Mouse (Mus musculus): ENCODE measurements around the gene Atcay. TPM values are rescaled to one million over a fixed set of nuclear protein-coding genes. Genes with fewer than 3 reads are reported as not detected.

Atcay gene
- polyA plus RNA-seq, 1 experiment from 2014 or later, result 8.7 TPM

GRCm38 (mm10) chr10:81202978-81203720 lies 27.5 kb downstream of the Atcay start:
- no peak overlapping the region for H3K4me3 ChIP-seq
- H3K27me3 ChIP-seq (ENCODE audit: low read depth, poor library complexity, severe bottlenecking), result peaks cover 18% of the 10 kb centered on the region; the same call in 1 of the 2 replicates
- 74% methylated on average over 8 of the region's 8 CpGs for WGBS
- DNase-seq (ENCODE audit: low spot score), result no peak
- no peaks in the 10 kb centered on the region for H3K9me3 ChIP-seq (replicated peaks)
- H3K27ac ChIP-seq (replicated peaks), result no peak overlapping the region
- H3K4me1 ChIP-seq, result peaks cover 4% of the 10 kb centered on the region; the same call in 1 of the 2 replicates
- H3K36me3 ChIP-seq, result peaks cover 5% of the 10 kb centered on the region; the same call in 1 of the 2 replicates

- H3K4me1 ChIP-seq, result peaks cover 4% of the 10 kb centered on the region; the same call in 1 of the 2 replicates
- H3K27ac ChIP-seq (replicated peaks), result 0 out of 2 replicates have a peak within 1 kb of the TSS, but pooled peaks have one; percentile 13
- H3K27me3 ChIP-seq (ENCODE audit: low read depth, poor library complexity, severe bottlenecking), result peaks cover 25% of the 10 kb centered on the region
- no peak for DNase-seq (ENCODE audit: low spot score)
- WGBS, result 65% methylated on average over 13 of the region's 13 CpGs
- no peak within 1 kb of the TSS for H3K4me3 ChIP-seq
- H3K9me3 ChIP-seq (replicated peaks), result no peaks in the 10 kb centered on the region
- H3K36me3 ChIP-seq, result peaks cover 3% of the 10 kb centered on the region; the same call in 1 of the 2 replicates
These were observed 28.6 kb downstream of the Atcay start, which contains the start of gene Nmrk2 for GRCm38 (mm10) chr10:81201807-81202758. Gene Nmrk2, minus strand, starts transcription at chr10:81202051.

DNA sequence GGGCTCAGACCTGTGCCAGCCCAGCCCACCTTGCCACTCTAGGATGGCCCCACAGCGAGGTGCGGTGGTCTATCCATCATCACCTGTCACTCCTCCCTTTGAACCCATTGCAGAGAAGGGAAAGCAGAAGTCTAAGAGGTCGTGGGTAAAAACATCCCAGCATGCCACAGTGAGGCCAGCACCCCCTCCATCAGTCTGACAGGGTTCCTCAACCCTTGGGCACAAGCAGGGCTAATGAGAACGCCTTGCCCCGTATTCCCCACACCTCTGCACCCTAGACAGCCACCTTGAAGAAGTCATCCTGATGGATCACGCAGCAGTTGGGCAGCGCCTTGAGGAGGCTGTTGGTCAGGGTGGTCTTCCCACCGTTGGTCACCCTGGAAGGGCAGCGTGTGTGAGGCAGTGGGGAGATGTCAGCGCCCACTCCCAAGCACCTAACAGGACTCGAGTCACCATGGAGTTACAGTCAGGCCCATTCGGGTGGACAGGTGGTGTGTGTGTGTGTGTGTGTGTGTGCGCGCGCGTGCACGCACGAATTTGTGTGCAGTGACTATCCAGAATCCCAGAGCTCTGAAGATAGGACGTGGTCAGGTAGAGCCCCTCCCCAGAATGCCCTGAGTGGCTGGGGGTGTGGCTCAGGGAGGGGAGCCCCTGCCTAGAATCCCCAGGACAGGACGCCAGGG lies 29.9 kb downstream of the Atcay start:
- H3K4me1 ChIP-seq, result peaks cover 4% of the 10 kb centered on the region; the same call in 1 of the 2 replicates
- no peaks in the 10 kb centered on the region for H3K36me3 ChIP-seq
- no peaks in the 10 kb centered on the region for H3K9me3 ChIP-seq (replicated peaks)
- 81% methylated on average over 20 of the region's 20 CpGs for WGBS
- no peak overlapping the region for H3K4me3 ChIP-seq
- no peak for DNase-seq (ENCODE audit: low spot score)
- peaks cover 38% of the 10 kb centered on the region for H3K27me3 ChIP-seq (ENCODE audit: low read depth, poor library complexity, severe bottlenecking)
- no peak overlapping the region for H3K27ac ChIP-seq (replicated peaks)

- peaks cover 44% of the 10 kb centered on the region for H3K27me3 ChIP-seq (ENCODE audit: low read depth, poor library complexity, severe bottlenecking)
These were observed 30.5 kb downstream of the Atcay start for GRCm38 (mm10) chr10:81200141-81200540.

GRCm38 (mm10) chr10:81198990-81199389 lies 31.6 kb downstream of the Atcay start:
- 81% methylated on average over 6 of the region's 6 CpGs for WGBS
- DNase-seq (ENCODE audit: low spot score), result no peak
- Histone ChIP-seq H3K9me3 (replicated peaks) (no peaks in the 10 kb centered on the region), H3K4me3 (no peak overlapping the region), H3K36me3 (no peaks in the 10 kb centered on the region), H3K4me1 (peaks cover 13% of the 10 kb centered on the region), H3K27ac (replicated peaks) (no peak overlapping the region), H3K27me3 (ENCODE audit: low read depth, poor library complexity, severe bottlenecking) (peaks cover 56% of the 10 kb centered on the region)

More at GRCm38 (mm10) chr10:81200141-81200540, 30.5 kb downstream of the Atcay start:
- Histone ChIP-seq H3K9me3 (replicated peaks) (no peaks in the 10 kb centered on the region), H3K4me3 (no peak overlapping the region), H3K4me1 (peaks cover 4% of the 10 kb centered on the region; the same call in 1 of the 2 replicates), H3K27ac (replicated peaks) (no peak overlapping the region), H3K36me3 (no peaks in the 10 kb centered on the region)
- no peak for DNase-seq (ENCODE audit: low spot score)
- WGBS, result 87% methylated on average over 13 of the region's 13 CpGs

- H3K4me3 ChIP-seq, result no peak overlapping the region
- H3K9me3 ChIP-seq (replicated peaks), result no peaks in the 10 kb centered on the region
- H3K4me1 ChIP-seq, result peaks cover 18% of the 10 kb centered on the region
- WGBS, result 4% methylated on average over 9 of the region's 9 CpGs
- no peaks in the 10 kb centered on the region for H3K36me3 ChIP-seq
- peaks cover 63% of the 10 kb centered on the region for H3K27me3 ChIP-seq (ENCODE audit: low read depth, poor library complexity, severe bottlenecking)
- peak; percentile 69 for DNase-seq (ENCODE audit: low spot score)
- no peak overlapping the region for H3K27ac ChIP-seq (replicated peaks)
These were observed 32.4 kb downstream of the Atcay start for GRCm38 (mm10) chr10:81198230-81198629.

GRCm38 (mm10) chr10:81197305-81197704 lies 33.3 kb downstream of the Atcay start:
- Histone ChIP-seq H3K4me1 (peaks cover 27% of the 10 kb centered on the region), H3K36me3 (no peaks in the 10 kb centered on the region), H3K27ac (replicated peaks) (no peak overlapping the region), H3K9me3 (replicated peaks) (no peaks in the 10 kb centered on the region), H3K4me3 (no peak overlapping the region), H3K27me3 (ENCODE audit: low read depth, poor library complexity, severe bottlenecking) (peaks cover 69% of the 10 kb centered on the region)
- 58% methylated on average over 6 of the region's 6 CpGs for WGBS
- no peak for DNase-seq (ENCODE audit: low spot score)

DNA sequence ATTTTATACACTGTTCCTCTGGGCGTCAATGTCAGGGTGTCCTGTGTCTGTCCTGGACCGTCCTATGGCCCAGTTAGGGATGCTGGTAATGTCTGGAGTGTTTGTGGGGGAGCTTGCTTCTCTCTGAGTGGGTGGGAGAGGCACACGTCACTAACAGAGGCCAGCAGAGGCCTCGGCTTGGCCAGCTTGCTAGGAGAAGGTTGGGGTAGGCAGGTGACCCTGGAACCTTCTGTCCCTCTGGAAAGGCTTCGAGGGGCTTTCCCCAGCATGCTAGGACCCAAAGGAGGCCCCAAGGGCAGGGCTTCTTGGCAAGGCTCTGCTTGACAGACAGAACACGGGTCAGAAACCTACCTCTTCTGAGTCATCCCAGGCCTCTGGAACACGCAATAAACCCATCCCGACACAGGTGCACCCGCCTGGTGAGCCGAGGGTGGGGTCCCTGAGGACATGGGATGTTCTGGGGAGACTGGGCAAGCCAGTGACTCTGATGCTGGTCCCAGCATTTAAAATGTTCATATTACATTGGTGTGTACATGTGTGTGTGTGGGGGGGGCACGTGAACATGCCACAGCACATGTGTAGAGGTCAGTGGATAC lies 34.1 kb downstream of the Atcay start:
- Histone ChIP-seq H3K27ac (replicated peaks) (no peak overlapping the region), H3K4me3 (no peak overlapping the region), H3K4me1 (peaks cover 31% of the 10 kb centered on the region), H3K9me3 (replicated peaks) (no peaks in the 10 kb centered on the region), H3K36me3 (peaks cover under 1% of the 10 kb centered on the region; the same call in 1 of the 2 replicates), H3K27me3 (ENCODE audit: low read depth, poor library complexity, severe bottlenecking) (peaks cover 69% of the 10 kb centered on the region)
- DNase-seq (ENCODE audit: low spot score), result no peak
- WGBS, result 68% methylated on average over 11 of the region's 11 CpGs

GRCm38 (mm10) chr10:81195300-81195699 lies 35.3 kb downstream of the Atcay start:
- DNase-seq (ENCODE audit: low spot score), result no peak
- Histone ChIP-seq H3K9me3 (replicated peaks) (no peaks in the 10 kb centered on the region), H3K4me3 (0 out of 2 replicates have a peak overlapping the region, but pooled peaks have one; percentile 4), H3K27me3 (ENCODE audit: low read depth, poor library complexity, severe bottlenecking) (peaks cover 67% of the 10 kb centered on the region), H3K4me1 (peaks cover 38% of the 10 kb centered on the region), H3K27ac (replicated peaks) (no peak overlapping the region), H3K36me3 (peaks cover 14% of the 10 kb centered on the region)
- 71% methylated on average over 4 of the region's 4 CpGs for WGBS

DNA sequence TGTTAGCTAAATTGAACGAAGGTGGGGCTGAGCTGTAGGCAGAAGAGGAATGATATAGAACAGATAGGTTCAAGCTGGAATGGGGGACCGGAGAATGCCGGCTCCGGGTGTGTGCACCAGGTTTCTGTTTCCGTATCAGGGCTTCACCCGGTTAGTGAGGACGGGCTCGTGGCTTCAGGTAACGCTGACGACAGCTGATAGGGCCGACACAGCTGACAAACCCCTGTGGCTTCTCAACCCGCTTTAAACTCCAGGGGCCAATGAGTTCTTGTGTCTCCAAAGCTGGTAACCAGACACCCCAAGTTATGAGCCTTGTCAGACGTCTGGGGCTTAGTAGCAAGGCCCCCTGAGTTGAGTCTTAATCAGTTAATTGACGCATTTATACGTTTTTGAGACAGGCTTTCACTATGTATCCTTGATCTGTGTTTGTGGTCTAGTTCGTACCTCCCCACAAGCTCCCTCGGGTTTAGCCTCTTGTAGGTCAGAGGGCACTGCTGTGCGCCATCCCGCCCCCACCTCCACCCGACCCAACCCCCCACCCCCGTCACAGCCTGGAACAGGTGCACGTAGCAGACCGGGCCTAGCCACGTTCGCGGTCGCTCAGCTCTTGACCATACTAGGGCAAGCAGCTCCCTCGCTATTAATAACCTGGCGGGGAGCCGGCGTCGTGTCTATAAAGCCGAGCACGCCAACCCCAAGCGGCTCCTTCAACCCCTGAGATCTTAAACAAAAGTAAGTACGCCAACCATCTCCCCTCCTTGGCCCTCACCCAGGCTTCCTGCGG lies 36.5 kb downstream of the Atcay start:
- WGBS, result 20% methylated on average over 37 of the region's 37 CpGs
- no peak overlapping the region for H3K27ac ChIP-seq (replicated peaks)
- H3K36me3 ChIP-seq, result peaks cover 22% of the 10 kb centered on the region
- H3K4me3 ChIP-seq, result peak overlapping the region; percentile 15; the same call in 1 of the 2 replicates
- peaks cover 39% of the 10 kb centered on the region for H3K4me1 ChIP-seq
- H3K27me3 ChIP-seq (ENCODE audit: low read depth, poor library complexity, severe bottlenecking), result peaks cover 56% of the 10 kb centered on the region
- no peaks in the 10 kb centered on the region for H3K9me3 ChIP-seq (replicated peaks)
- DNase-seq (ENCODE audit: low spot score), result no peak

GRCm38 (mm10) chr10:81192968-81193501 lies 37.6 kb downstream of the Atcay start:
- peak; percentile 50 for DNase-seq (ENCODE audit: low spot score)
- peak overlapping the region; percentile 93 for H3K27ac ChIP-seq (replicated peaks)

More at GRCm38 (mm10) chr10:81192968-81193501, 37.6 kb downstream of the Atcay start:
- 5% methylated on average over 19 of the region's 19 CpGs for WGBS
- Histone ChIP-seq H3K27me3 (ENCODE audit: low read depth, poor library complexity, severe bottlenecking) (peaks cover 50% of the 10 kb centered on the region), H3K36me3 (peaks cover 28% of the 10 kb centered on the region), H3K4me1 (peaks cover 39% of the 10 kb centered on the region), H3K9me3 (replicated peaks) (no peaks in the 10 kb centered on the region), H3K4me3 (peak overlapping the region; percentile 77)

Data from midbrain, embryonic 10.5 days (tissue).